Mouse (Mus musculus) kidney, postnatal 0 days (tissue): ENCODE data around the gene Robo1. TPM values are rescaled to one million over a fixed set of nuclear protein-coding genes. Genes with fewer than 3 reads are reported as not detected.

Experiments used
- ATAC-seq: fragments of 200-750 bp; cut with Nextera tagmentation; replicated peaks from 2 replicates; pipeline ENCODE4 v1.8.0; 2017; ENCODE audit warnings: low read depth, moderate number of reproducible peaks, moderate TSS enrichment, moderate library complexity; ENCODE audit not compliant: low FRiP score
- DNase-seq: peaks from one replicate; pipeline ENCODE4 v3.0.0-alpha.2; 2016; ENCODE audit warnings: low spot score
- H3K27ac ChIP-seq: fragments of 300-500 bp; sonication (generic); 2 replicates; pipeline ENCODE4 v1.5.1; 2014; ENCODE audit warnings: mild to moderate bottlenecking
- H3K27me3 ChIP-seq: fragments of 300-500 bp; sonication (generic); 2 replicates; pipeline ENCODE4 v1.6.1; 2014; ENCODE audit warnings: low read length, mixed read lengths; ENCODE audit not compliant: insufficient read depth
- H3K36me3 ChIP-seq: fragments of 300-500 bp; sonication (generic); 2 replicates; pipeline ENCODE4 v1.6.1; 2014; ENCODE audit warnings: low read length, mixed read lengths; ENCODE audit not compliant: insufficient read depth
- H3K4me1 ChIP-seq: fragments of 300-500 bp; sonication (generic); replicated peaks from 2 replicates; pipeline ENCODE4 v1.6.1; 2014; ENCODE audit warnings: antibody characterized with exemption, low read length, mixed read lengths; ENCODE audit not compliant: insufficient read depth
- H3K4me2 ChIP-seq: fragments of 300-500 bp; sonication (generic); 2 replicates; pipeline ENCODE4 v1.6.1; 2014; ENCODE audit warnings: mild to moderate bottlenecking, low read length, moderate library complexity, mixed read lengths
- H3K4me3 ChIP-seq: fragments of 300-500 bp; sonication (generic); replicated peaks from 2 replicates; pipeline ENCODE4 v1.5.1; 2014; ENCODE audit warnings: low read depth, low read length
- H3K9ac ChIP-seq: fragments of 300-500 bp; sonication (generic); 2 replicates; pipeline ENCODE4 v1.6.1; 2014; ENCODE audit warnings: low read depth, low read length
- H3K9me3 ChIP-seq: fragments of 300-500 bp; sonication (generic); replicated peaks from 2 replicates; pipeline ENCODE4 v1.6.1; 2016; ENCODE audit warnings: low read length, inconsistent platforms, mixed read lengths
- CTCF ChIP-seq: IDR thresholded peaks from 2 replicates; pipeline ENCODE4 v1.5.1; 2016; ENCODE audit warnings: antibody characterized with exemption, low read depth, mild to moderate bottlenecking, moderate library complexity
- WGBS: fragments of 180-500 bp; shearing (Covaris S2); extraction: QIAGEN DNeasy Blood & Tissue Kit; methylation state at CpG from one replicate; pipeline ENCODE4 v1.1.7; 2014; 5-methylcytosine and 5-hydroxymethylcytosine counted together
- polyA plus RNA-seq: library from polyadenylated mRNA; unstranded; fragments of >200 nt; fragmentation: Nextera tagmentation; extraction: Ambion mirVana; gene quantifications from 2 replicates; pipeline ENCODE4 v1.2.1, GENCODE M21; 2015

Robo1 gene
- polyA plus RNA-seq, 1 experiment from 2014 or later: 14.5 TPM

DNA sequence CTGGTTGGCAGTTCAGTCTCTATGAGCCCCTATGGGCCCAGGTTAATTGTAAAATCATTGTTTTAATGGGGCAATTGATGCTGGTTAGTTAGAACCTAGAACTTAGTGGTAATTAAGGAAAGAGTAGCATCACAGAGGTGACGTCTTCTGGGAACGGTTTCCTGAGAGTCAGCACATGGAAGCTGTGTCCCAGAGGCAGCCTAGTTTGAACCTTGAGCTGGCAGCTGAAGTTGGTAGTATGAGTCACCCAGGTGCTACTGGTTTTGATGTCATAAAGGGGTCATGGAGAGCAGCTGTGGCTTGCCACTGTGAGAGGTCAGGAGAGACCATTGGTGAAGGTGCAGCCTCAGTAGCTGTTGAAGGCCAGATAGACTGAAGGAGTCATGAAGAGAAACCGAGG is 763.9 kb downstream of the Robo1 start:
- H3K4me2 ChIP-seq: no peak overlapping the region
- H3K9ac ChIP-seq: no peak overlapping the region
- H3K27ac ChIP-seq: no peak overlapping the region
- DNase-seq (no peak), ATAC-seq (no peak)
- H3K9me3 ChIP-seq: no peaks in the 10 kb centered on the region
- TF ChIP-seq CTCF: no peak
- H3K27me3 ChIP-seq: no peaks in the 10 kb centered on the region
- no peak overlapping the region for H3K4me3 ChIP-seq
- WGBS: 93% methylated on average over 3 of the region's 3 CpGs
- no peaks in the 10 kb centered on the region for H3K4me1 ChIP-seq
- no peaks in the 10 kb centered on the region for H3K36me3 ChIP-seq

DNA sequence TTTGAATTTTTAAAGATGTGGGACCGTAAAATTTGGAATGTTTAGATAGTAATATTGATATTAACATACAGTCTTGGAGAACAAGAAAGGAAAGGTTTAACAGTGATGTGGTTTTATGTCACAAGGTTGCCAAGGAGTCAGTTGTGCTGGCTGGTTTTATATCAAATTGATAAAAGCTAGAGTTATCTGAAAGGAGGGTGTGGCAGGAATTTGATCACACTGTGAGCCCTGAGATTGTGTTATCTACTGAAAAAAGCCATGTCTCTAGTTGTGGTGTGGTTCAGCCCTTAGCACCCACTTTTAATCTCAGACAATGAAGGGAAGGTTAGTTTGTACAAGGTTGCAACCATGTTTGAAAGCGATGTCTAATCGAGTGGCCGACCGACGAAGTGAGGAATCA is 764.8 kb downstream of the Robo1 start:
- WGBS: 96% methylated on average over 6 of the region's 6 CpGs

DNA sequence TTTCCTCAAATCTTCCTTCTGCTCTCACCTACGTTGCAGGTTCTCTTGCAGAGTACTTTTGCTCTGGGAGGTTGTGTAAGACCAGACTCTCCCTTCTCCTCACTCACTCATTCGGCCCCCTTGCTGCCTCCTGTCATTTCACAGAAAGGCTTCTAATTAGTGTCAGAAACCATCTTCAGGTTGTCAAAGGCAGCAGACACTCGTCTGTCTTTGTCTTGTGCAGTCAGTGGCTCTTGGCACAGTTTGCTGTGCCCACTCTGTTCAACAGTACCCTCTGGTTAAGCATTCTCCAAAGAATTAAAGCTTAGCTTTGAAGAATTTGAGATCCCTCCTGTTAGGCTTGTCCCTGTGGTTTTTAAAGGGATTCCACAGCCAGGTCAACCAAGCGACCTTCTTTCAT is 774.3 kb downstream of the Robo1 start:
- H3K4me2 ChIP-seq: no peak overlapping the region
- no peaks in the 10 kb centered on the region for H3K36me3 ChIP-seq
- ATAC-seq: no peak
- no peak for TF ChIP-seq CTCF
- H3K27me3 ChIP-seq: no peaks in the 10 kb centered on the region
- H3K9me3 ChIP-seq: no peaks in the 10 kb centered on the region
- H3K4me1 ChIP-seq: no peaks in the 10 kb centered on the region
- no peak overlapping the region for H3K4me3 ChIP-seq
- DNase-seq: no peak
- no peak overlapping the region for H3K27ac ChIP-seq
- no peak overlapping the region for H3K9ac ChIP-seq
- 84% methylated on average over 4 of the region's 4 CpGs for WGBS

More for the DNA sequence above, 764.8 kb downstream of the Robo1 start:
- DNase-seq (no peak), ATAC-seq (no peak)
- no peak overlapping the region for H3K4me3 ChIP-seq
- H3K9ac ChIP-seq: no peak overlapping the region
- H3K27me3 ChIP-seq: no peaks in the 10 kb centered on the region
- no peaks in the 10 kb centered on the region for H3K4me1 ChIP-seq
- H3K27ac ChIP-seq: no peak overlapping the region
- TF ChIP-seq CTCF: no peak
- H3K4me2 ChIP-seq: no peak overlapping the region
- no peaks in the 10 kb centered on the region for H3K36me3 ChIP-seq
- H3K9me3 ChIP-seq: no peaks in the 10 kb centered on the region

DNA sequence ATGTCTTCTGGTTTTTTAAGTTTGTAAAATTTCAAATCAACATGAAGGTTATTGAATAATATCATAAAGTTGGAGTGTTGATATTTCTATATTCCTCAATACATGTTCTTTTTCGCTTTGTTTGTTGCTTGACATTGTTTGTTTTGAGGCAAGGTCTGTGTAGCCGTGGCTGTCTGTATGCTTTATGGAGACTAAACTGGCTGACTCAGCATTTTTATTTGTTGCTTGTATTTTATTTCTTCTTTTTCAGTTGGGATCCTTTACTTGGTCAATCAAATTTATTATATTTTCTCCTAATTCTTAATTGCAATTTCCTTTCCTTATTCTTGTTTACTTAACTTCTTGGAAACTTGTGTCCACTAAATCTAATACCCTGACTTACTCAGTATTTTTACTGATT is 775.0 kb downstream of the Robo1 start:
- ATAC-seq: no peak
- WGBS: 68% methylated on average over 2 of the region's 2 CpGs

More for the DNA sequence above, 775.0 kb downstream of the Robo1 start:
- no peak overlapping the region for H3K4me3 ChIP-seq
- no peak for TF ChIP-seq CTCF
- no peak overlapping the region for H3K27ac ChIP-seq
- no peaks in the 10 kb centered on the region for H3K27me3 ChIP-seq
- no peak overlapping the region for H3K9ac ChIP-seq
- H3K9me3 ChIP-seq: no peaks in the 10 kb centered on the region
- DNase-seq: no peak
- no peak overlapping the region for H3K4me2 ChIP-seq
- no peaks in the 10 kb centered on the region for H3K4me1 ChIP-seq
- H3K36me3 ChIP-seq: no peaks in the 10 kb centered on the region
